Mouse (Mus musculus) megakaryocyte, embryonic 14.5 days (primary cell): ENCODE data around the gene Sulf2.

Experiments used
- FLI1 ChIP-seq: IDR thresholded peaks from 2 replicates; pipeline ENCODE4 v1.6.1; 2012; ENCODE audit warnings: low read length, inconsistent platforms, mixed read lengths
- GATA1 ChIP-seq: IDR thresholded peaks from 3 replicates; pipeline ENCODE4 v1.6.1; 2012; ENCODE audit warnings: mixed read lengths, low read length, inconsistent platforms, borderline replicate concordance

DNA sequence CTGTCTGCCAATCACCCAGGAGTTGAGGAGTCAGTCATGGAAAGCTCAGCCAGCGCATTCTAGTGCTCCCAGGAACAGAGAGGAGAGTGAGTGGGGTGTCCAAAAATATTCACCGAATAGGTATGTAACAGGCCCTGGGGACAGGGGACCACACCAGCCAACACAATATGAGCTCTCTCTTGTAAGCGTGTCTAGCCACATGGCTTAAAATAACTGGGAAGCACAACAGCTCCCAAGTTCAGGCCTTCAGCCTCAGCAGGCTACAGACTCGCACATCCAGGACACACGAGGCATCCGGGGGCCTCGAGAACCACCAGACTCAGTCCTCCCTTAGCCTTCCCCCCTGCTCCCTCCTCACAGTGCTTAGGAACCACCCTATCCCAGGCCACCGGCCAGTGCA is 6.0 kb downstream of the Sulf2 start:
- TF ChIP-seq GATA1: no peak
- no peak for TF ChIP-seq FLI1
